Mouse (Mus musculus) forebrain, embryonic 10.5 days (tissue): ENCODE data around the gene Lonp2. TPM values are rescaled to one million over a fixed set of nuclear protein-coding genes. Genes with fewer than 3 reads are reported as not detected.

Experiments
- DNase-seq: peaks from one replicate; pipeline ENCODE4 v3.0.0-alpha.2; 2017; ENCODE audit warnings: low spot score; ENCODE audit errors: extremely low spot score
- H3K27ac ChIP-seq: fragments of 300-500 bp; sonication (generic); 2 replicates; pipeline ENCODE4 v1.5.1; 2016; ENCODE audit warnings: mild to moderate bottlenecking
- H3K27me3 ChIP-seq: fragments of 300-500 bp; sonication (generic); 2 replicates; pipeline ENCODE4 v1.6.1; 2016; ENCODE audit warnings: mild to moderate bottlenecking; ENCODE audit not compliant: poor library complexity, severe bottlenecking
- H3K36me3 ChIP-seq: fragments of 300-500 bp; sonication (generic); replicated peaks from 2 replicates; pipeline ENCODE4 v1.6.1; 2016; ENCODE audit warnings: mild to moderate bottlenecking, moderate library complexity
- H3K4me1 ChIP-seq: fragments of 300-500 bp; sonication (generic); 2 replicates; pipeline ENCODE4 v1.6.1; 2016
- H3K4me3 ChIP-seq: fragments of 300-500 bp; sonication (generic); 2 replicates; pipeline ENCODE4 v1.5.1; 2016; ENCODE audit warnings: mild to moderate bottlenecking, moderate library complexity
- H3K9me3 ChIP-seq: fragments of 300-500 bp; sonication (generic); 2 replicates; pipeline ENCODE4 v1.6.1; 2016; ENCODE audit warnings: mild to moderate bottlenecking, moderate library complexity
- WGBS: fragments of 180-500 bp; shearing (Covaris S2); methylation state at CpG from one replicate; pipeline ENCODE4 v1.1.7; 2016; 5-methylcytosine and 5-hydroxymethylcytosine counted together
- polyA plus RNA-seq: library from polyadenylated mRNA; unstranded; fragments of >200 nt; fragmentation: Nextera tagmentation; extraction: Ambion mirVana; gene quantifications from 2 replicates; pipeline ENCODE4 v1.2.1, GENCODE M21; 2016

The Lonp2 gene
- polyA plus RNA-seq, 1 experiment from 2014 or later: 48.7 TPM

DNA sequence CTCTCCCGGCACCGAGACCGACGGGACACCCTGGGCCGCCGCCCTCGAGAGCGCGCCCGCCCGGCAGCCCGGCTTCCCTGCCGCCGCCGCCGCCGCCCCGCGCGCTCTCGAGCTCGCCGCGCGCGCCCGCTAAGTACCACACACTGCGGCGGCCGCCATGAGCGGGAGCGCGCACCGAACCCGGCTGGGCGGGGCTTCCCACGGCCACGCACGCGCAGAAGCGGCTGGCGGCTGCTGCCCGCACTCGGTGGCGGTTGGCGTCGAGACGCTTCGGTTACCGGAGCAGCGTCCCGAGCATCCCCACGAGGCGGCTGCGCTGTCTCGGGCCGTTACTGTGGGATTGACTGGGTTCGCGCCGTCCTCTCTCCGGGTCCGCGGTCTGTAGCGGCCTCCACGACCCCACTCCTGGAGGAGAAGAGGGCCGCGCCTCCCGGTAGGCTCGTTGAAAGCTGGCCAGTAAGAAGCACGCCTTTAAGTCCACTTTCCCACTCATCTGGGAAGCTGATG, 122.1 kb downstream of the Lonp2 start:
- 0% methylated on average over 62 of the region's 70 CpGs for WGBS
- Histone ChIP-seq H3K4me3 (peak overlapping the region; percentile 91), H3K27ac (peak overlapping the region; percentile 100), H3K4me1 (peaks cover 39% of the 10 kb centered on the region), H3K9me3 (no peaks in the 10 kb centered on the region), H3K27me3 (no peaks in the 10 kb centered on the region), H3K36me3 (no peaks in the 10 kb centered on the region)
- DNase-seq: peak; percentile 90

DNA sequence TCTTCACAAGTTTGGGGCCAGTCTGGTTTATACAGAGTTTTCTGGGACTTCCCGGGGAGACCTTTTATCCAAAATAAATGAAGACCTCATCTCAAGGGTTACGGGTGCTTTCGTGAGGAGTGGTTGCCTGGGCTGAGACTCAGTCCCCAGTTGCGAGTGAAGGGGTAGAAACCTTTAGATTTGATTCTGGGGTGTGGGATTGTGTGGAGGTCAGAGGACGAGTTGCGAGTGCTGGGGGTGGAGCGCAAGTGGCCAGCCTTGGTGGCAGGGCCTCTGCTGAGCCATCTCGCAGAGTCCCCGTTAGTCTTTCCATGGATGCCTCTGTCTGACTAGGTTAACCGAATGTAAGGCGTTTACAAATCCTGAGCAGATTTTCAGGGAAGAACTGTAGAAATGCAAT, 122.7 kb downstream of the Lonp2 start:
- Histone ChIP-seq H3K27ac (peak overlapping the region; percentile 100), H3K4me3 (peak overlapping the region; percentile 91), H3K9me3 (no peaks in the 10 kb centered on the region), H3K36me3 (no peaks in the 10 kb centered on the region), H3K27me3 (no peaks in the 10 kb centered on the region), H3K4me1 (peaks cover 39% of the 10 kb centered on the region)
- 3% methylated on average over 11 of the region's 11 CpGs for WGBS
- DNase-seq: no peak

DNA sequence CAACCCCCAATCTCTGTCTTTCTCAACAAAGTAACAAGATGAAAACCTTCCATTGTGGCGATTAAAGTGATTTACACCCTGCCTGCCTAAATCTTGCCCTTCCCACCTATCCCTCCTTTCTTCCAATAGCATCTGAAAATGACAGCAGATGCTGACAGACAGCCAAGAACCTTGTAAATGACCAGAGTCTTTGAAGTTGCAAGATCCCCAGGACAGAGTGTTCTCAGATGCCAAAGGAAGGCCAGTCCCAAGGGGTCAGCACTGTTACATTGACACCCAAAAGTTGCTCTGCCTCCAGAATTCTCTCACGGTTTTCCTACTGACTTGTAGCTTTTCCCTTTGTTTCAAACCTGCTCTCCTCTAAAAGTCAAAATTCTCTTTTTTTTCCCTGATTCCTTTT, 126.0 kb downstream of the Lonp2 start:
- no peak for DNase-seq
- no peak overlapping the region for H3K27ac ChIP-seq
- H3K36me3 ChIP-seq: no peaks in the 10 kb centered on the region
- 71% methylated on average over 2 of the region's 2 CpGs for WGBS
- no peaks in the 10 kb centered on the region for H3K27me3 ChIP-seq
- H3K9me3 ChIP-seq: no peaks in the 10 kb centered on the region
- peaks cover 12% of the 10 kb centered on the region for H3K4me1 ChIP-seq
- H3K4me3 ChIP-seq: no peak overlapping the region

DNA sequence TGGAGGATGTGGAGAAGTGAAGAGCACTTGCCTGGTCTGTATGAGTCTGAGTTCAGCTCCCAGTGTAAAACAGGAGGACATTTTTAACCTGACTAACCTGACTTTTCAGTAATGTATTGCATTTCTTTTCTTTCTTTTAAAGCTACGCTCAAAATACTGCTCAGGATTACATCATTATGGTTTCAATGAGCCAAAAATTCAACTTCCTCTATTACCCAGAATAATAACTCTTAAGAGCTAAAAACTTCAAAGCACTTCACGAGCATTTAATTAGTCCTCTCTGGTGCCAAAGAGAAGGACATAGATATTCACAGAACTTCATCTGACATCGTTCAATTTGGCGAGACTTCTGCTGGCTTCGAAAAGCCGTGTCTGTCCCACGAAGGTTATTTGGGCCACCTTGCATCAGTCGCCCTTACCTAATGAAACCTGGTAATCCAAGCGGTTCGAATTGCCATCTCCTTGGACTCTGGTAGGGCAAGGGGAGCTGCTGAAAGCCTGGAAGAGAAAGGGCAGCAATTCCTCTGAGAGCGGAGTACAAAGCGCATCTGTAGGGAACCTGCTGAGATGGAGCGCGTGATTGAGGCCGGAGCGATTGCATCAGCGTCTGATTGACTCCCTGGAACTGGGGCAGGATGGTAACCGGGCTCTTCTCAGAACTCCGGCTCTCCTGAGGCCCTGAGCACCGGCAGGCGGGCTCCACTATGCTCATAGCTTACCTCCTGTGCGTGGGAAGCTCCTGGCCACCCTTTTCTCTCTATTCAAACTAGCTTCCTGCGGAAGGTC, 133.3 kb downstream of the Lonp2 start:
- Histone ChIP-seq H3K9me3 (no peaks in the 10 kb centered on the region), H3K27ac (peak overlapping the region; percentile 79), H3K4me1 (peaks cover 10% of the 10 kb centered on the region), H3K36me3 (no peaks in the 10 kb centered on the region), H3K4me3 (peak overlapping the region; percentile 32), H3K27me3 (peaks cover 11% of the 10 kb centered on the region)
- WGBS: 17% methylated on average over 23 of the region's 23 CpGs
- DNase-seq: peak; percentile 54

- Histone ChIP-seq H3K9me3 (no peaks in the 10 kb centered on the region), H3K27me3 (peaks cover 11% of the 10 kb centered on the region)
- WGBS: 83% methylated on average over 3 of the region's 3 CpGs
Observed at GRCm38 (mm10) chr8:86758651-86759050, 134.8 kb downstream of the Lonp2 start.

GRCm38 (mm10) chr8:86759090-86759491, 135.2 kb downstream of the Lonp2 start:
- no peaks in the 10 kb centered on the region for H3K36me3 ChIP-seq
- no peak for DNase-seq
- WGBS: 77% methylated on average over 4 of the region's 4 CpGs

More at GRCm38 (mm10) chr8:86758651-86759050, 134.8 kb downstream of the Lonp2 start:
- H3K36me3 ChIP-seq: no peaks in the 10 kb centered on the region
- no peak overlapping the region for H3K27ac ChIP-seq
- no peak for DNase-seq
- H3K4me3 ChIP-seq: no peak overlapping the region
- peaks cover 10% of the 10 kb centered on the region for H3K4me1 ChIP-seq

GRCm38 (mm10) chr8:86760746-86761145, 136.9 kb downstream of the Lonp2 start:
- Histone ChIP-seq H3K27ac (no peak overlapping the region), H3K9me3 (no peaks in the 10 kb centered on the region), H3K36me3 (no peaks in the 10 kb centered on the region), H3K4me3 (no peak overlapping the region), H3K4me1 (peaks cover 10% of the 10 kb centered on the region), H3K27me3 (peaks cover 11% of the 10 kb centered on the region)
- no peak for DNase-seq
- 67% methylated on average over 6 of the region's 6 CpGs for WGBS

More at GRCm38 (mm10) chr8:86759090-86759491, 135.2 kb downstream of the Lonp2 start:
- H3K27me3 ChIP-seq: peaks cover 11% of the 10 kb centered on the region
- H3K4me1 ChIP-seq: peaks cover 10% of the 10 kb centered on the region
- H3K9me3 ChIP-seq: no peaks in the 10 kb centered on the region
- H3K4me3 ChIP-seq: no peak overlapping the region
- H3K27ac ChIP-seq: no peak overlapping the region

- H3K36me3 ChIP-seq: no peaks in the 10 kb centered on the region
- H3K9me3 ChIP-seq: no peaks in the 10 kb centered on the region
- no peak overlapping the region for H3K27ac ChIP-seq
- no peak overlapping the region for H3K4me3 ChIP-seq
- no peak for DNase-seq
- peaks cover 5% of the 10 kb centered on the region for H3K27me3 ChIP-seq
- no peaks in the 10 kb centered on the region for H3K4me1 ChIP-seq
- WGBS: 64% methylated on average over 5 of the region's 5 CpGs
Observed at GRCm38 (mm10) chr8:86762806-86763205, 139.0 kb downstream of the Lonp2 start.

DNA sequence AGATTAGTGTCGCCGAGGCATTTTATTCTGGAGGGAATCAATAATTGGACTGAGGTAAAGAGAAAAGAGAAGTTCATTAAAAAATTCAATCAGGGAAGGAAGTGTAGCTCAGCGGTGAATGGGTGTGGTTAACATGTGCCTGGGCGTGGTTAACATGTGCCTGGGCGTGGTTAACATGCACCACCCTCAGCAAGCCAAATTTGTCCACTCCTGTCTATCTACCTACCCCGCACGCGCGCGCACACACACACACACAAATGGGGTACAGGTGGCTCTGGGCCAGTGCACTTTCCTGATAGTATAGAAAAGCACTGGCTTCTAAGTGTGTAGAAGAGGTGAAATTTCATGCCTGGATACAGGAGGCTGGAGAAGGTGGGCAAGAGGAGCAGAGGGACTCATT, 141.3 kb downstream of the Lonp2 start:
- Histone ChIP-seq H3K27me3 (no peaks in the 10 kb centered on the region), H3K36me3 (no peaks in the 10 kb centered on the region), H3K4me3 (no peak overlapping the region), H3K27ac (no peak overlapping the region), H3K9me3 (no peaks in the 10 kb centered on the region), H3K4me1 (no peaks in the 10 kb centered on the region)
- 90% methylated on average over 10 of the region's 10 CpGs for WGBS
- DNase-seq: no peak

DNA sequence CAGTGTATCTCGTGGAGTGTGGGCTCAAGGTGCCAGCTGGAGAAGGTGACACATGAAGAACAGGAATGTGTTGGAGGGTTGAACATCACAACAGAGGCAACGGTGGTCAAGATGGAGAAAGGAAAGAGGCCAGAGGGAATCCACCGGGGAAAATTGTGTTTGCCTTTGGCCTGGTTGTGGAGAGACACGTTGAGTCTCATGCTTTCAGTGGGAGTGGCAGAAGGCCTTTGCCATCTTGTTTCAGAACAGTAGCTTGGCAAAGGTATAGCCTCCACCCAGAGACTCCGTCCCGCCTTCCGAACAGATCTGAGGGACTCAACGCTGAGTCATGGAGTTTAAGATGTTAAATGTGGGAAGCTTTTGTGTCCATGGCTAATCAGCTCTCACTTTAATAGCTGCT, 141.8 kb downstream of the Lonp2 start:
- H3K27ac ChIP-seq: no peak overlapping the region
- 91% methylated on average over 8 of the region's 8 CpGs for WGBS

DNA sequence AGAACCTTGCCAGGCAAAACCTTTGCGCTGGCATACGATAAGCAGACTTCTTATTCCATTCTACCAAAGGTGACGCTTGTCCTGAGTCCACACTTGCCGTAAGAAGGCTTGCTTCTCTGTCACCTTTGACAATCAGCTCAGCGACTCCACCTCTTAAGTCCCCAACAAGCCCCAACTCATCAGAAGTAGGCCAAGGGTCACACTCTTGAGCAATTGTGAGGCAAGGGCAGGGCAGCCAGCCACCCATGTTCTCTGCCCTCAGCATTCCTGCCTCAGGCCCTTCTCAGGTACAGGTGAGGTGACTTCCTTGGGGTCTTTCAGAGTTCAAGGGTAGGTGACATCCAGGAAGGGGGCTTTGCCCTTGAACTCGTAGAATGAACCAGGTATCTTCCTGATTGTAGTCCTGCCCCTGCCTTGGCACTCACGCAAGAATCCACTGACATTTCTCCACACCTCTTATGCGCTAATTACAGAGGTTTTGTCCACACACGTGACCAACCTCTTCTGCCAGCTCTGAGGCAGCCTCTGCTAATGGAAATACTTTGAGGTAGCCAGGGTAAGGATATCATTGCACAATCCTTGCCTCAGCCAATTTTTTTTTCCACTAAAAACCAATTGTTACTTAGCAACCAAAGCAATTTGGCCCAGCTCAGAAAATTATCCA, 142.8 kb downstream of the Lonp2 start:
- H3K27ac ChIP-seq: no peak overlapping the region
- DNase-seq: no peak
- no peaks in the 10 kb centered on the region for H3K4me1 ChIP-seq
- no peak overlapping the region for H3K4me3 ChIP-seq
- no peaks in the 10 kb centered on the region for H3K9me3 ChIP-seq
- WGBS: 90% methylated on average over 9 of the region's 9 CpGs
- no peaks in the 10 kb centered on the region for H3K27me3 ChIP-seq
- no peaks in the 10 kb centered on the region for H3K36me3 ChIP-seq

More for the DNA sequence above, 141.8 kb downstream of the Lonp2 start:
- Histone ChIP-seq H3K4me3 (no peak overlapping the region), H3K27me3 (no peaks in the 10 kb centered on the region), H3K4me1 (no peaks in the 10 kb centered on the region), H3K36me3 (no peaks in the 10 kb centered on the region), H3K9me3 (no peaks in the 10 kb centered on the region)
- DNase-seq: no peak

DNA sequence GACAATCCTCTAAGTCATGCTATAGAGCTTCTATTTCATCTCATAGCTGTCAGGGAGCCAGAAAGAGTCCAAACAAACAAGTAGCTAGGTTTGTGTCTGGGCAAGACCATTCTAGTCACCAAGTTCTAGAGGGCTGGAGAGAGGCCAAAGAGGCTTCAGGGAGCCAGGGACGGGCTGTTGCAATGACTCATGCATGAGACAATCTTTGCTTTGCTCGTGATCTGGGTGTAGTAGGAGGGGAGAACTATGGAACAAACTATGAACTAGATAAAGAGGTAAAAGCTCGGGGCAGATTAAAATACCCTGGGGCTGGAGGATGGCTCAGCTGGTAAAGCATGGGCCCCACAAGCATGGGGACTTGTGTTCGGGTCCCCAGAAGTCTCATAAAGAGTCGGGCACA, 144.7 kb downstream of the Lonp2 start:
- H3K9me3 ChIP-seq: no peaks in the 10 kb centered on the region
- 86% methylated on average over 5 of the region's 5 CpGs for WGBS
- no peaks in the 10 kb centered on the region for H3K4me1 ChIP-seq
- no peak overlapping the region for H3K4me3 ChIP-seq
- no peak overlapping the region for H3K27ac ChIP-seq
- no peaks in the 10 kb centered on the region for H3K27me3 ChIP-seq
- no peak for DNase-seq
- H3K36me3 ChIP-seq: no peaks in the 10 kb centered on the region
